Mouse (Mus musculus) liver, embryonic 18 days (tissue): Measurements from ENCODE around the gene Cntf. TPM values are rescaled to one million over a fixed set of nuclear protein-coding genes. Genes with fewer than 3 reads are reported as not detected.

Source experiments
- polyA plus RNA-seq: library from polyadenylated mRNA; depleted of rRNA; stranded (reverse); fragments of >200 nt; gene quantifications from 2 replicates; pipeline ENCODE4 v1.2.3, GENCODE M21; 2012; rRNA removed

Cntf gene
- polyA plus RNA-seq = 0.88 and 1.2 TPM in 2 replicates

GRCm38 (mm10) chr19:12765308-12765707 is at the start of gene Cntf:
TSS of gene Cntf (minus strand) at chr19:12765632.

GRCm38 (mm10) chr19:12795511-12796327 is 30.3 kb upstream of the Cntf start, which contains the start of the genes Zfp91 and Lpxn:
TSS of gene Zfp91 (minus strand) at chr19:12796126.
TSS of gene Lpxn (plus strand) at chr19:12796193.

Other genes with a start within 250 kb of the Cntf start
- gene Fam111a, start 219.9 kb downstream of the Cntf start, polyA plus RNA-seq = 10.3 and 11.9 TPM in 2 replicates
- 115 and 136 TPM in 2 replicates for gene Gm4952, start 165.7 kb downstream of the Cntf start, polyA plus RNA-seq
- 0.86 and 2.3 TPM in 2 replicates for gene Glyat, start 132.3 kb downstream of the Cntf start, polyA plus RNA-seq
- gene Olfr1442, start 95.2 kb downstream of the Cntf start, polyA plus RNA-seq = not detected in 2 replicates
- not detected in 2 replicates for gene Olfr1443, start 87.5 kb downstream of the Cntf start, polyA plus RNA-seq
- 24.3 and 29.5 TPM in 2 replicates for gene Keg1, start 69.8 kb downstream of the Cntf start, polyA plus RNA-seq
- 11.9 and 12.3 TPM in 2 replicates for gene Zfp91, start 30.5 kb upstream of the Cntf start, polyA plus RNA-seq
- 2.4 and 3.2 TPM in 2 replicates for gene Lpxn, start 30.6 kb upstream of the Cntf start, polyA plus RNA-seq
- gene Gm5244, start 81.0 kb upstream of the Cntf start, polyA plus RNA-seq = not detected in 2 replicates
- 0.02 TPM in 1 of 2 replicates, not detected in the other for gene Olfr1444, start 91.7 kb upstream of the Cntf start, polyA plus RNA-seq
- gene Olfr1445, start 118.2 kb upstream of the Cntf start, polyA plus RNA-seq = not detected in 2 replicates
- not detected in 2 replicates for gene Olfr1446, start 127.9 kb upstream of the Cntf start, polyA plus RNA-seq
- not detected in 2 replicates for gene Olfr1447, start 138.1 kb upstream of the Cntf start, polyA plus RNA-seq
- gene Olfr1448, start 158.8 kb upstream of the Cntf start, polyA plus RNA-seq = not detected in 2 replicates
- not detected in 2 replicates for gene Olfr1449, start 165.2 kb upstream of the Cntf start, polyA plus RNA-seq
- not detected in 2 replicates for gene Olfr1450, start 184.6 kb upstream of the Cntf start, polyA plus RNA-seq
- not detected in 2 replicates for gene Olfr1451, start 229.4 kb upstream of the Cntf start, polyA plus RNA-seq